Mouse (Mus musculus): ENCODE results near the gene Thap3. TPM values are rescaled to one million over a fixed set of nuclear protein-coding genes. Genes with fewer than 3 reads are reported as not detected.

The Thap3 gene
- polyA plus RNA-seq (2015; fragmentation: Nextera tagmentation; extraction: Ambion mirVana) = 30.5 and 39.3 TPM in 2 replicates

GRCm38 (mm10) chr4:151988342-151989109, at the start of gene Thap3:
Gene Thap3, minus strand, starts transcription at chr4:151988997.

DNA sequence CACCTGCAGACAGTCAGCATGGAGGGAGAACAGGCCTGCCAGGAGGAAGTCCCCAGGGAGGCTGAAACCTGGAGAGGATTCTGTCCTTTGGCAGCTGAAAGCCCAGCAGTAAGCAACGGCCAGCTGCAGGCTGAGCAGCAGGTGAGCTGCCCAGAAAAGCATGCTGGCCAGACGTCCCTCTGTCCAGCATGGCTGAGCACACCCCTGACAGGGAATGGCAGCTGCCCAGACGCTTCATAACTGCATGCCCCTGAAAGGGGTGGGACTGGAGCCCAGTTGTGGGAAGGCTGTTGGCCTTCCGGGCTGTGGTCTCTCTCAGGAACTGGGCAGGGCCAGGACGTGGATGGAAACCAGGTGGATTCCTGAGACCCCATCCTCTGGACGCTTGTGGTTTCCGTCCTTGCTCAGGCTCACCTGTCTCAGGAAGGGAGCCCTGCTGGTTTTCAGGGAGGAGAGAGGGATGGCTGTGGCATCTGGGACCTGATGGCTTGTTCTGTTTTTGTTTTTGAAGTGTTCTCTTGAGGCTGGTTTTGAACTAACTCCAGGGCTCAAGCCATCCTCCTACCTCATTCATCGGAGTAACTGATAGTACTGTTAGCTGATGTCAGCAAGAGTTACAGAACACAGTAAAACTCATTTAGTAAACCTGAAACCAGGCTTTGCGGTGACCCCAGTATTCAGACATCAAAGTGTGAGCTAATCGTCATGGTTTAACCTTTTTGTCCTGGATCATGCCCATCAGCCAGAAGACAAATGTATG, 49.6 kb upstream of the Thap3 start, which contains the start of gene Tas1r1:
TSS of gene Tas1r1 (minus strand) at position 344 of the 760 bp plus-strand sequence.

DNA sequence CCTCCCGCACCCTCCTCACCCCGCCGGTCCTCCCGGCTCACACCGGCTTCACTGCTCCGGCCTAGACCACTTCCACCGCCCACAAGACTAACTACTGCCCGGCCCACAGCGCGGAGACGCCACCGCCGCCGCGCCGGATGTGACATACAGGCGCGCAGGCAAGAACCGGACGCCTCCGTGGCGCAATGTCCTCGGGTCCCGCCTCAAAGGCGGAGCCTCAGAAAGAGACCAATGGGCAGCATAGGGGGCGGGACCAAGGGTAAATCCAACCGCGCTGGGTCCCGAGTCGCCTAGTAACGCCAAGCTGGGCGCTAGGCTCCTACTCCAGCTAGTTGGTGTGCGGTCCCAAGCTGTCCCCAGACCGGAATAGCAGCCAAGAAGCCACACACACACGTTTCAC, 38.7 kb upstream of the Thap3 start, which contains the start of gene Zbtb48:
TSS of gene Zbtb48 (minus strand) at position 148 of the 400 bp plus-strand sequence.

DNA sequence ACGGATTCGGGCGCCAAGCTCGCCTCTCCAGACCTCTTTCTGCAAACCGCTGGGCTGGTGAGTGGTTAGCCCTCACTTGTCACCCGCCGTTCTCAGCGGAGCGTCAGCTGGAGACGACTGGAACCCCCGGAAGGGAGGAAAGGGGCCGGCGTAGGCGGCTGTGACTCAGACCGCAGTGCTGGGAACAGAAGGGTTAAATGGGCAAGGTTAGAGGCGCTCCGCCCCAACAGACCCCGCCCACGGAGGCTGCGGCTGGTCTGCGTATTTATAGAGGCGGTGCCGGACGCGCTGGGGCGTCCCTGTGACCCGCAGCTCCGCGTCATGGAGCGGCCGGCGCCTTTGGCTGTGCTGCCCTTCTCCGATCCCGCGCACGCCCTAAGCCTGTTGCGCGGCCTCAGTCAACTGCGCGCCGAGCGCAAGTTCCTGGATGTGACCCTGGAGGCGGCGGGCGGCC, 19.9 kb upstream of the Thap3 start, which contains the start of gene Klhl21:
TSS of gene Klhl21 (plus strand) at position 182 of the 454 bp plus-strand sequence.

GRCm38 (mm10) chr4:151996173-151996950, 7.6 kb upstream of the Thap3 start, which contains the start of gene Phf13:
Gene Phf13, minus strand, starts transcription at chr4:151996258.

GRCm38 (mm10) chr4:151933505-151934214, 55.1 kb downstream of the Thap3 start, which contains the start of gene Dnajc11:
Gene Dnajc11, plus strand, starts transcription at chr4:151933691.

Other genes starting within 250 kb of the Thap3 start
- gene Camta1, start 127.1 kb downstream of the Thap3 start, polyA plus RNA-seq (2015; fragmentation: Nextera tagmentation; extraction: Ambion mirVana) = 78.4 and 80.3 TPM in 2 replicates
- gene Dnajc11, start 55.3 kb downstream of the Thap3 start, polyA plus RNA-seq (2015; fragmentation: Nextera tagmentation; extraction: Ambion mirVana) = 26.1 and 50.5 TPM in 2 replicates
- gene Phf13, start 7.3 kb upstream of the Thap3 start, polyA plus RNA-seq (2015; fragmentation: Nextera tagmentation; extraction: Ambion mirVana) = 19.6 and 20.9 TPM in 2 replicates
- gene Klhl21, start 19.8 kb upstream of the Thap3 start, polyA plus RNA-seq (2015; fragmentation: Nextera tagmentation; extraction: Ambion mirVana) = 7.8 and 9.3 TPM in 2 replicates
- 11.7 and 14.0 TPM in 2 replicates for gene Zbtb48, start 38.7 kb upstream of the Thap3 start, polyA plus RNA-seq (2015; fragmentation: Nextera tagmentation; extraction: Ambion mirVana)
- gene Tas1r1, start 49.6 kb upstream of the Thap3 start, polyA plus RNA-seq (2015; fragmentation: Nextera tagmentation; extraction: Ambion mirVana) = 0.19 TPM in 1 of 2 replicates, not detected in the other
- 10.1 and 14.7 TPM in 2 replicates for gene Nol9, start 50.3 kb upstream of the Thap3 start, polyA plus RNA-seq (2015; fragmentation: Nextera tagmentation; extraction: Ambion mirVana)
- 5.9 and 8.2 TPM in 2 replicates for gene Plekhg5, start 83.5 kb upstream of the Thap3 start, polyA plus RNA-seq (2015; fragmentation: Nextera tagmentation; extraction: Ambion mirVana)
- 0.20 and 0.75 TPM in 2 replicates for gene Tnfrsf25, start 126.9 kb upstream of the Thap3 start, polyA plus RNA-seq (2015; fragmentation: Nextera tagmentation; extraction: Ambion mirVana)
- 1.3 and 3.3 TPM in 2 replicates for gene Espn, start 163.4 kb upstream of the Thap3 start, polyA plus RNA-seq (2015; fragmentation: Nextera tagmentation; extraction: Ambion mirVana)
- 0.13 TPM in 1 of 2 replicates, not detected in the other for gene Hes2, start 169.9 kb upstream of the Thap3 start, polyA plus RNA-seq (2015; fragmentation: Nextera tagmentation; extraction: Ambion mirVana)
- 43.7 and 96.9 TPM in 2 replicates for gene Acot7, start 189.1 kb upstream of the Thap3 start, polyA plus RNA-seq (2015; fragmentation: Nextera tagmentation; extraction: Ambion mirVana)